Mouse (Mus musculus): ENCODE measurements at regions not wholly inside any gene's neighbourhood (a gene's known extent, or its start where the extent isn't known, plus 50 kb on each side); places are given as distances from the start of the nearest gene placed in this dataset.
"Not testable (repeated sequence)": the region's sequence is repeated elsewhere in the genome, so short reads cannot be mapped to it uniquely, and the experiment has no call there.

- intact Hi-C loops (cut with DNase I): no loop called here
- no peak for DNase-seq (ENCODE audit: low spot score in 2 of 2)
These were observed 450.0 kb downstream of the Inhba start for GRCm38 (mm10) chr13:16461681-16462080.

GRCm38 (mm10) chr13:16464823-16465222, 453.2 kb downstream of the Inhba start:
- no peak for DNase-seq (ENCODE audit: low spot score in 2 of 2)
- intact Hi-C loops (cut with DNase I): no loop called here

DNA sequence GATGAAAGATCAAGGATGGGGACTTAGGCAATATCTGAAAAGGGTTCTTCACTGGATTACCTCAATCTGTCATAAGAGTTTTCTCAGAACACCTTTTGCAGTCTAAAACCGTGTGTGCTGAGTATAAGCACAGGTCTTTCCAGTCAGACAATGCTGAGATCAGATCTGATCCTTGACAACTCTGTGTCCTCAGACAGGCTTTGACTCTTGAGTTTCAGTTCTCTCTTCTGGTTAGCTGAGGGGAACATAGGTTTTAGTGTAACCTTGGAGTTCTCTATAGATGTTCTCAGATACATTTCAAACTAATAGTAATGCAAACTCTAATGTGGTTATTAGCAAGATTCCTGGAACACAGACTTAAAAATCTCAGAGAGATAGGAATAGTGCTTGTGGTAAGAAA, 453.7 kb downstream of the Inhba start:
- intact Hi-C loops (cut with DNase I): no loop called here
- no peak for DNase-seq (ENCODE audit: low spot score in 2 of 2)

GRCm38 (mm10) chr13:16465812-16466211, 454.2 kb downstream of the Inhba start:
- intact Hi-C loops (cut with DNase I): no loop called here
- DNase-seq (ENCODE audit: low spot score in 2 of 2): no peak

DNA sequence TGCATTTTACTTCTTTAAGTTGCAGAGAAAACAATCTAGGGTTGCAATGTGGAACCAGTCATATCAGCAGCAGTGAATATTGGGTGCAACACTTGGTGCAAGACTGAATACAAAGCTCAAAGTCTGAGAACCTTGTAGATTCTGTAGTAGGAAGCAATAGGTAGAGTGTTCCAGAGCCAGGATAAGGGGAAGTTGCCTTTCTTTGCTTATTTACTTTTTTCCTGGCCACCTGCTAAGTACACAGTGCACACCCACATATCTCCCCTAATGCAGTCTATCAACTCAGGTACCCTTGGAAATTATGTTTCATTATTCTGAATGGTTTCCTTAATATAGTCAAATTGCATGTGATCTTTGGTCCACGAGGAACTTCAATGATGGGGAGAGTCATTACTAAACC, 464.9 kb downstream of the Inhba start:
- intact Hi-C loops (cut with DNase I): no loop called here
- DNase-seq (ENCODE audit: low spot score in 2 of 2): no peak

GRCm38 (mm10) chr13:16487292-16487691, 475.6 kb downstream of the Inhba start:
- no peak for DNase-seq (ENCODE audit: low spot score in 2 of 2)
- intact Hi-C loops (cut with DNase I): no loop called here

- intact Hi-C loops (cut with DNase I); DNase-seq (ENCODE audit: low spot score in 2 of 2): not testable (repeated sequence)
These were observed 479.0 kb downstream of the Inhba start for GRCm38 (mm10) chr13:16490680-16491079.

GRCm38 (mm10) chr13:16498052-16498451, 486.4 kb downstream of the Inhba start:
- DNase-seq (ENCODE audit: low spot score in 2 of 2): no peak
- intact Hi-C loops (cut with DNase I): no loop called here

- DNase-seq (ENCODE audit: low spot score in 2 of 2): no peak
- intact Hi-C loops (cut with DNase I): no loop called here
These were observed 501.2 kb downstream of the Inhba start for GRCm38 (mm10) chr13:16512876-16513275.

DNA sequence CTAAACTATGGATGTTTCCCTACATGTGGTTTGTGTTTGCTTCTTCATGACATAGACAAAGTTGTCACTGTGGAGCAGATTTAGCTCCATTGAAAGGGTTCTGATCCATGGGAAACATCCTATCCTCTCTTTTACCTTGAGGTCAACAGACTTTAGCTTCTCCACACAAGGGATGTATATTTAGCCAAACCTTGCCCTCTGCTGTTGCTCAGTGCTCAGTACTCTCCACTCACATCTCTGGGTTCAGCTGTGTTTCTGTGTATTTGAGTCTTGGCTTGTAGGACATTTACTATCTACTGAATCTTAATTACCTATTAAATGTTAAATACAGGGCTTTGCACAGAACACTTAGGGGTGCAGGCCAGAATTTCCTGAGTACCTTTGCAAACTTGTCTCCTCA, 503.5 kb downstream of the Inhba start:
- intact Hi-C loops (cut with DNase I): no loop called here
- DNase-seq (ENCODE audit: low spot score in 2 of 2): no peak

DNA sequence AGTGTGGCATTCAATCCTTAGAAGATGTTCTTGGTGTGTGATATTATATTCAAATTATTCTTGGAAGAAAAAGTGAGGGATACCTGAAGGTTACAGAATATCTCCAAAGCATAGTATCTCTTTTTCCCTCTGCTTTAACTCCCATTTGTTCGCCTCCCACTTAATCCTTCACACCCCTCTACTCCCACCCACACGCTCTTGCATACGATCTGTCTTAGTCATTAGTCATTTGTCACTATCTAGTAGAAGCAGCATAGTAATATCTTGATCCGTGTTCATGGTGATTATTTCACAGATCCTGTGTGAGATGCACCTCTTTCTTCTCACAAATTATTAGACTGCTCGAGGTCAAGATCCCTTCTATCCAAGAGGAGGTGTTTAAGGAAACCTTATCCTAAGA, 517.4 kb downstream of the Inhba start:
- no peak for DNase-seq (ENCODE audit: low spot score in 2 of 2)
- intact Hi-C loops (cut with DNase I): no loop called here

GRCm38 (mm10) chr13:16543771-16544170, 532.1 kb downstream of the Inhba start:
- DNase-seq (ENCODE audit: low spot score in 2 of 2): peak; percentile 21 to 56
- intact Hi-C loops (cut with DNase I): loop anchor here (10.0 kb wide), 2 partner anchors 121 to 189 kb away; no protein-coding TSS in a partner anchor

- no peak for DNase-seq (ENCODE audit: low spot score in 2 of 2)
- intact Hi-C loops (cut with DNase I): no loop called here
These were observed 538.4 kb downstream of the Inhba start for GRCm38 (mm10) chr13:16550060-16550459.

DNA sequence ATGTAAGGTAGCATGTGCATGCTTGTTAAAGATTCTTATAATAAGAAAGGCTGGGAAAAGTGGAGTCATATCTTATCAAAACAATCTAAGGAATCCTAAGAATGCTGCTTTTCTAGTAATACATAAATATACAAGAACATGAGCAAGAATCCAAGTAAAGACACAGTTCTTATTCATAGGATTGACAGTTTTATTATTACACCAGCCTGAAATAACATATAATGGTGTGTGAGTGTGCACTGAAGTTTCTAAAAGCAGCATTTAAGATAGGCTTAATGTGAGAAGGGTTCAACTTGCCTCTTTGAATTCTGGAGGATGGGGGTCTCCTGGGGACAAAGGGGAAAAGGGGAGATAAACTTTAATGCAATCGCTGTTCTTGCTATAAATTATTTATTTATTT, 553.3 kb downstream of the Inhba start:
- intact Hi-C loops (cut with DNase I): no loop called here
- no peak for DNase-seq (ENCODE audit: low spot score in 2 of 2)

- intact Hi-C loops (cut with DNase I): no loop called here
- peak; percentile 30 to 47 for DNase-seq (ENCODE audit: low spot score in 2 of 2)
These were observed 562.4 kb downstream of the Inhba start for GRCm38 (mm10) chr13:16574069-16574468.

DNA sequence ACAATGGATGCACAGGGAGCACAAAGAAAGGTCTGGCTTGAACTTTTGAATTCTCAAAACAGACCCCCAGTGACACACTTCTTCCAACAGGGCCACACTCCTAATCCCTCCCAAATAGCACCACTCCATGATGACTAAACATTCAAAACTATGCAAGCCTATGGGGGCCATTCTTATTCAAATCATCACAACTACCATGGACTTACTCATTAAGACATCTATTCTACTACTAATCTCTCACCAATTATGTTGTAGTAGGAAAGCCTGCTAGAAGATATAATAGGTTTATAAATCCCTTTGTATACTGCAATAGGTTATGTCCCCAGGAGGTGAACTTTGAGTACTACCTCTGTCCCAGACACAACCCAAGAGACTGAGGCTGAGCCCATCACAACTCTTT, 574.6 kb downstream of the Inhba start:
- intact Hi-C loops (cut with DNase I): no loop called here
- DNase-seq (ENCODE audit: low spot score in 2 of 2): no peak

DNA sequence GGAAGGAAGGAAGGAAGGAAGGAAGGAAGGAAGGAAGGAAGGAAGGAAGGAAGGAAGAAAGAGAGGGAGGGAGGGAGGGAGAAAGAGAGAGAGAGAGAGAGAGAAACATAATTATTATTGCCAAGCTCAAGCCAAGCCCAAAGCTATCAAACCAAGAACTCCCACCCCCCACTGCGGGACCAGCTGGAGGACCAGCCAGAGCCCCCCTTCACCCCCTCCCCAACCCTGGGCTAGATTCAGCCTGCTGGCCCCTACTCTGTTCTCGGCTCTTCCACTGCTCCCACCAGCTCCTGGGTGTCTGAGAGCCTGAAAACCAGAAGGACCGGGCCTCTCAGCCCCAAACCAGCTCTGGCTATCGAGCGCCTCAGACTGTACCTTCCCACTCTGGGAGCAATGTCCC, 608.1 kb downstream of the Inhba start:
- intact Hi-C loops (cut with DNase I): no loop called here

GRCm38 (mm10) chr13:16626584-16626983, 614.9 kb downstream of the Inhba start:
- DNase-seq (ENCODE audit: low spot score in 2 of 2): no peak
- intact Hi-C loops (cut with DNase I): no loop called here

More for the DNA sequence above, 608.1 kb downstream of the Inhba start:
- DNase-seq (ENCODE audit: low spot score in 2 of 2): no peak

GRCm38 (mm10) chr13:16633445-16634092, 621.9 kb downstream of the Inhba start:
- no peak for DNase-seq (ENCODE audit: low spot score in 2 of 2)
- intact Hi-C loops (cut with DNase I): no loop called here

DNA sequence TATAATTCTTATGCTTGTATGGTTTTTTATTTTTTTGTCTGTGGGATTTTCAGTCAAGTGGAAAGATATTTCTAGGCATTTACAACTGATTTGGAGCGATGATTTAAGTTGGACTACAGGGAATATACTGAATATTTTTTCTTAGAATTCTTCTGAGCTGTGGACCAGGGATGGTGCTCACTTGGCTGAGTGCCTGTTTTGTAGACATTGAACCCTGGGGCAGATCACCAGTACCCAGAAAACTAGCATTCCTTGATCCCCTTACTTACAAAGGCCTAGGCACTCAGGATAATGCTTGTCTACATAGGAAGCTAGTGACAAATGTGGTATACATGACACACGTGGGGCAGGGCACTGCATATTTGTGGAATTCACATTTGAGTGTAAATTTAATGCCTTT, 624.6 kb downstream of the Inhba start:
- no peak for DNase-seq (ENCODE audit: low spot score in 2 of 2)
- intact Hi-C loops (cut with DNase I): no loop called here

DNA sequence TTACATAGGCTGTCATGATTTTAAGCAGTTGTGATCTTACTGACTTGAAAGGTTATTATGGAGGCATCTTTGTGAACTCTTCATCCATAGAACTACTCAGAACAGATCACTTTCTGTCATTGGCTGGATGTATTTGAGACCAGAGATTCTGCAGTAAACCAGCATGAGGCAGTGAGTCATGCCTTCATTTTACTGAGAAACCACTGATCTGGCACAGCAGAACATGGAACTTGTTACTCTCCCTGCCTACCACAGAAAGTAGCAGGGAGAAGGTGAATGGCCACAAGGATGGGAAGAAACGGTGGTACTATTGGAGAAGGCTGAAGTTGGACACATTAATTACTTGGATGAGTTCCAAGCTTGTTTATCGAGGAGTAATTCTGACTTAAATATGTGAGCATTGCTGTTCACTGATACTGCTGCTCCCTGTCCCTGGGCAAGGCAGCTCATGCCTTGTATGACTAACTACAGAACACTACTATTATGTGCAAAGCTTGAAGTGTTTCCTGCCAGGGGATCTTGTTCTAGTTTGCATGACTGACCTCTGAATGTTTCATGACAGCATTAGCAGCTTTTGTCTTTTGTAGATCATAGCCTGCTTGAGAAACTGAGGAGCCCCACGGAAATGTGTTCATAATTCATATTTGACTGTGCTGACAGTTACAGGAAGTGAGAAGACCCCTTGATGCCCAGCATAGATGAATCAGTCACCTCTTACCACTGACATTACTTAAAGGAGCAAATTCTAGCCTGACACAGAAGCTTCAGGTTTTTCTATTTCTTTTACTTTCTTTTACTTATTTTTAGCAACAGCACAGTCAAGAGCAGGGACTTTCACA, 630.2 kb downstream of the Inhba start:
- intact Hi-C loops (cut with DNase I): loop anchor here (5.0 kb wide), 1 partner anchor 620 kb away; no protein-coding TSS in a partner anchor
- DNase-seq (ENCODE audit: low spot score in 2 of 2): no peak

Data from left cerebral cortex, postnatal 36 days (tissue).